Mouse (Mus musculus) embryonic facial prominence, embryonic 14.5 days (tissue): Measurements from ENCODE around the gene Hoxd9. TPM values are rescaled to one million over a fixed set of nuclear protein-coding genes. Genes with fewer than 3 reads are reported as not detected.

Experiments
- ATAC-seq: fragments of 200-750 bp; cut with Nextera tagmentation; 2 replicates; pipeline ENCODE4 v1.8.0; 2017; ENCODE audit warnings: low read depth, moderate number of reproducible peaks, moderate TSS enrichment
- DNase-seq: peaks from one replicate; pipeline ENCODE4 v3.0.0-alpha.2; 2015; ENCODE audit warnings: low spot score
- H3K27ac ChIP-seq: fragments of 300-500 bp; sonication (generic); replicated peaks from 2 replicates; pipeline ENCODE4 v1.5.1; 2014; ENCODE audit warnings: low read depth, mild to moderate bottlenecking, low read length, moderate library complexity
- H3K27me3 ChIP-seq: fragments of 300-500 bp; sonication (generic); replicated peaks from 2 replicates; pipeline ENCODE4 v1.6.1; 2014; ENCODE audit warnings: low read length; ENCODE audit not compliant: control insufficient read depth, insufficient read depth
- H3K36me3 ChIP-seq: fragments of 300-500 bp; sonication (generic); 2 replicates; pipeline ENCODE4 v1.6.1; 2014; ENCODE audit warnings: low read length, mixed read lengths; ENCODE audit not compliant: control insufficient read depth, insufficient read depth
- H3K4me1 ChIP-seq: fragments of 300-500 bp; sonication (generic); 2 replicates; pipeline ENCODE4 v1.6.1; 2014; ENCODE audit warnings: antibody characterized with exemption, low read length; ENCODE audit not compliant: control insufficient read depth, insufficient read depth
- H3K4me2 ChIP-seq: fragments of 300-500 bp; sonication (generic); 2 replicates; pipeline ENCODE4 v1.6.1; 2014; ENCODE audit warnings: low read depth, mild to moderate bottlenecking, low read length, moderate library complexity, mixed read lengths
- H3K4me3 ChIP-seq: fragments of 300-500 bp; sonication (generic); 2 replicates; pipeline ENCODE4 v1.5.1; 2014; ENCODE audit warnings: low read depth, mild to moderate bottlenecking, low read length
- H3K9ac ChIP-seq: fragments of 300-500 bp; sonication (generic); 2 replicates; pipeline ENCODE4 v1.6.1; 2014; ENCODE audit warnings: low read depth, mild to moderate bottlenecking, low read length, moderate library complexity, mixed read lengths
- H3K9me3 ChIP-seq: fragments of 300-500 bp; sonication (generic); 2 replicates; pipeline ENCODE4 v1.6.1; 2016; ENCODE audit warnings: low read length; ENCODE audit not compliant: control insufficient read depth
- WGBS: fragments of 180-500 bp; shearing (Covaris S2); extraction: QIAGEN DNeasy Blood & Tissue Kit; methylation state at CpG from one replicate; pipeline ENCODE4 v1.1.7; 2014; 5-methylcytosine and 5-hydroxymethylcytosine counted together
- polyA plus RNA-seq: library from polyadenylated mRNA; unstranded; fragments of >200 nt; fragmentation: Nextera tagmentation; extraction: Ambion mirVana; gene quantifications from 2 replicates; pipeline ENCODE4 v1.2.1, GENCODE M21; 2014

Gene Hoxd9
- polyA plus RNA-seq, 1 experiment from 2014 or later = 2.0 TPM

DNA sequence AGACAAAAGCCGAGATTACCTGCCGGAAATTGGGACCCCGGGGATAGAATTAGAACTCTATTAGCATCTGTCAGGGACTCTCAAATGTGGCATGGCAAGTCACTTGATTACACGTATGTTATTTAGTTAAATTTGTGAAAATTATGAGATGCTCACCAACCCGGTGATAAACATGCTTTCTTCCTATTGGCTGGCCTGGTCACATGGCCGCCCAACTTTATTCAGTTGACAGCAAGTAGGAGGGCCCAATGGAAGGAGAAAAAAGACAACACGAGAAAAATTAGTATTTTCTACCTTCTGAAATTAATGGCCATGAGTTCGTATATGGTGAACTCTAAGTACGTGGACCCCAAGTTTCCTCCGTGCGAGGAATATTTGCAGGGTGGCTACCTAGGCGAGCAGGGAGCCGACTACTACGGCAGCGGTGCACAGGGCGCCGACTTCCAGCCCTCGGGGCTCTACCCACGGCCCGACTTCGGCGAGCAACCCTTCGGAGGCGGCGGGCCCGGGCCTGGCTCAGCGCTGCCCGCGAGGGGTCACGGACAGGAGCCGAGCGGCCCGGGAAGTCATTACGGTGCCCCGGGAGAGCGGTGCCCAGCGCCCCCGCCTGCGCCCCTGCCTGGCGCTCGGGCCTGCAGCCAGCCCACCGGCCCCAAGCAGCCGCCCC is 29.6 kb downstream of the Hoxd9 start:
- H3K4me2 ChIP-seq = peak overlapping the region; percentile 40
- no peaks in the 10 kb centered on the region for H3K36me3 ChIP-seq

DNA sequence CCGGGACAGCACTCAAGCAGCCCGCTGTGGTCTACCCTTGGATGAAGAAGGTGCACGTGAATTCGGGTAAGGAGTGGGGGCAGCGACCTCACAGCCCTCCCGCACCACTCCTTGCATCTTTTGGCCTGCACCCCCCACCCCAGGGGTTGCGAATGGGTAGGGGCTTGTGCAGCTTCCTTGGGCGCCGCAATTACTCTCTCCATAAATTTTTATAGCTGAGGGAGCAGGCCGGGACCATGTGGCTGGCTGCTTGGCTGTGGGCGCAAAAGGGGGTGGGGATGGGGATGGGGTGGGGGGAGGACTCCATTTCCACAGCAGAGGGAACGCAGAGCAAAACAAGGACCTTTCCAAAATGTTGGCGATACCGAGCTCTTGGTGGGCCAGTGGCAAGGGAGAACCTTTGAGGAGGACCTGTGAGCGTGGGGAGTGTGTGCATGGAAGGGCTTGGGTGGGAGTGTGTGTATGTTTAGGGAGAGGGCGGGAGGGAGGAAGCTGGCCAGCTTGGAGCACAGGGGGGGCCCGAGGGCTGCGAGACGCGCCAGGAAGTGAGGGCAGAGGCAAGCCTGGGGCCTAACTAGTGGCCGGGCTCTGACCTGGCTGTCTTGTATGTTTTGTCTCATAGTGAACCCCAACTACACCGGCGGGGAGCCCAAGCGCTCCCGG is 30.2 kb downstream of the Hoxd9 start:
- 0 out of 2 replicates have a peak, but pooled peaks have one; percentile 34 for ATAC-seq
- Histone ChIP-seq H3K4me1 (0 out of 2 replicates have a peak, but pooled peaks cover 4% of the 10 kb centered on the region), H3K27me3 (peaks cover 99% of the 10 kb centered on the region), H3K4me3 (peak overlapping the region; percentile 29), H3K4me2 (peak overlapping the region; percentile 40), H3K27ac (no peak overlapping the region), H3K36me3 (no peaks in the 10 kb centered on the region), H3K9me3 (no peaks in the 10 kb centered on the region), H3K9ac (no peak overlapping the region)
- no peak for DNase-seq
- WGBS = 5% methylated on average over 22 of the region's 25 CpGs

More for the DNA sequence above, 29.6 kb downstream of the Hoxd9 start:
- ATAC-seq = no peak
- Histone ChIP-seq H3K9me3 (no peaks in the 10 kb centered on the region), H3K9ac (no peak overlapping the region), H3K27ac (no peak overlapping the region), H3K27me3 (peaks cover 99% of the 10 kb centered on the region), H3K4me3 (peak overlapping the region; percentile 29), H3K4me1 (0 out of 2 replicates have a peak, but pooled peaks cover 4% of the 10 kb centered on the region)
- 4% methylated on average over 17 of the region's 43 CpGs for WGBS
- DNase-seq = no peak

- DNase-seq (no peak), ATAC-seq (no peak)
- Histone ChIP-seq H3K27ac (no peak overlapping the region), H3K9me3 (no peaks in the 10 kb centered on the region), H3K27me3 (peaks cover 99% of the 10 kb centered on the region), H3K4me2 (peak overlapping the region; percentile 40; the same call in 1 of the 2 replicates), H3K4me3 (peak overlapping the region; percentile 29; the same call in 1 of the 2 replicates), H3K4me1 (0 out of 2 replicates have a peak, but pooled peaks cover 4% of the 10 kb centered on the region), H3K9ac (no peak overlapping the region), H3K36me3 (no peaks in the 10 kb centered on the region)
- 11% methylated on average over 13 of the region's 13 CpGs for WGBS
Measured at GRCm38 (mm10) chr2:74728303-74728680, 30.8 kb downstream of the Hoxd9 start.

DNA sequence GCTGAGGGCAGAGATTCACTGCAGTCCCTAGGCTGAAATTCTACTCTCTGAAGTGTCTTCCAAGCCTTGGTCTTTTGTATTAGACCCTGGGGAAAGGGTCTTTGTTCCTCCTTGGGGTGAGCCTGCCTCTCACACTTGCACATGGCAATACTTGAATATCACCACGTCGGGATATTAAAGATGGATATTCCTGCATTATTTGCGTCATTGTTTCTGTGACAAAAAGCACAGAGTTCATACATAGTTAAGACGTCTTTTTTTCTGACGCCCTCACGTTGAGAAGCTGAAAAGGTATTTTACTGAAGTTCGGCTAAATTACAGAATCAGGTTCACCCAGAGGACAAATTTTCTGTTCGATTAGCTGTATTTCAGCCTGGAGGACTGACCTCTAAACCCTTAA is 32.8 kb downstream of the Hoxd9 start:
- Histone ChIP-seq H3K9me3 (no peaks in the 10 kb centered on the region), H3K9ac (no peak overlapping the region), H3K4me3 (no peak overlapping the region), H3K36me3 (no peaks in the 10 kb centered on the region), H3K4me1 (0 out of 2 replicates have a peak, but pooled peaks cover 4% of the 10 kb centered on the region), H3K27me3 (peaks cover 97% of the 10 kb centered on the region), H3K27ac (no peak overlapping the region), H3K4me2 (no peak overlapping the region)
- DNase-seq (no peak), ATAC-seq (no peak)
- WGBS = 6% methylated on average over 8 of the region's 8 CpGs

GRCm38 (mm10) chr2:74731055-74731454 is 33.5 kb downstream of the Hoxd9 start:
- H3K4me3 ChIP-seq = no peak overlapping the region
- no peak overlapping the region; the same call in 1 of the 2 replicates for H3K4me2 ChIP-seq
- DNase-seq (no peak), ATAC-seq (no peak)
- no peaks in the 10 kb centered on the region for H3K9me3 ChIP-seq
- no peak overlapping the region for H3K9ac ChIP-seq
- H3K27ac ChIP-seq = no peak overlapping the region
- H3K36me3 ChIP-seq = no peaks in the 10 kb centered on the region
- peaks cover 97% of the 10 kb centered on the region for H3K27me3 ChIP-seq
- peaks cover 4% of the 10 kb centered on the region; the same call in 1 of the 2 replicates for H3K4me1 ChIP-seq

- no peak overlapping the region for H3K9ac ChIP-seq
- no peak overlapping the region for H3K27ac ChIP-seq
- peak overlapping the region; percentile 46; the same call in 1 of the 2 replicates for H3K4me2 ChIP-seq
- H3K9me3 ChIP-seq = no peaks in the 10 kb centered on the region
- H3K4me1 ChIP-seq = peaks cover 1% of the 10 kb centered on the region; the same call in 1 of the 2 replicates
- peak overlapping the region; percentile 28; the same call in 1 of the 2 replicates for H3K4me3 ChIP-seq
- H3K36me3 ChIP-seq = no peaks in the 10 kb centered on the region
- H3K27me3 ChIP-seq = peaks cover 97% of the 10 kb centered on the region
- no peak for DNase-seq
- 5% methylated on average over 9 of the region's 9 CpGs for WGBS
- ATAC-seq = no peak
Measured at GRCm38 (mm10) chr2:74731799-74732512, 34.4 kb downstream of the Hoxd9 start.

DNA sequence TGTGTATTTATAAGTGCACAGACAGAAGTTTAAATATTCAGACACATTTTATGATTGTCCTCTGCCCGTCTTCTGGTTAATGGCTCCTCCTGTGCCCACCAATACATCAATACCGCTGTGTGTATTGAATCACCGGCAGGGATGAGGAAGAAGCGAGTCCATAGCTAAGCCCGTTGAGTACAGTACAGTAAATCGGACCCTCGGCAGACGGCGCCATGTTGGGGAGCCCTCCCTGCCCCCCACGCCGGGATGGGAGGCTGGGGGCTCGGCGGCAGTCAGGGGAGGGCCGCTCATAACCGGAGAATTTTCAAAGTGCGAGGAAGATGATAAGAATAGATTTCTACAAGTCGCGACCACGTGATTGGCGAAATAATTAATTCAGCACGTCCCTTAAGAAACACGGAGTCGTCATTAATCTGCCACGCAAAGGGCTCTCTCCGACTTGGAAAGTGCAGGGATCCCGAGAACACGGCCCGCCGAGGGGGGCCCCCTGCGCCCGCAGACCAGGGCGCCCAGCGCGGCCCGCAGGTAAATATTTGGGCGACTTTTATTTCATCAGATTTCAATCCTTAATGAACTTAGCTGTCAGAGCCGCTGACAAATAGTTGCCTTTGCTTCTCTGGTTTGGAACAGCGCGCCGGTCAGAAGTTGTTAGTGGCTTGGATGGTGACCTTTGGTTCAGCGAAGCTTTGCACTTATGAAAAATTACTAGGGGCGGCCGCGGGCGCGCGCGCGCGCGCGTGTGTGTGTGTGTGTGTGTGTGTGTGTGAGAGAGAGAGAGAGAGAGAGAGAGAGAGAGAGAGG is 35.2 kb downstream of the Hoxd9 start:
- Histone ChIP-seq H3K9me3 (no peaks in the 10 kb centered on the region), H3K4me1 (no peaks in the 10 kb centered on the region; the same call in 1 of the 2 replicates), H3K4me3 (peak overlapping the region; percentile 28), H3K9ac (peak overlapping the region; percentile 19; the same call in 1 of the 2 replicates), H3K27ac (no peak overlapping the region; the same call in none of the 2 replicates), H3K4me2 (peak overlapping the region; percentile 46), H3K36me3 (no peaks in the 10 kb centered on the region), H3K27me3 (peaks cover 97% of the 10 kb centered on the region)
- no peak for ATAC-seq
- WGBS = under 1% methylated on average over 52 of the region's 52 CpGs
- no peak for DNase-seq

DNA sequence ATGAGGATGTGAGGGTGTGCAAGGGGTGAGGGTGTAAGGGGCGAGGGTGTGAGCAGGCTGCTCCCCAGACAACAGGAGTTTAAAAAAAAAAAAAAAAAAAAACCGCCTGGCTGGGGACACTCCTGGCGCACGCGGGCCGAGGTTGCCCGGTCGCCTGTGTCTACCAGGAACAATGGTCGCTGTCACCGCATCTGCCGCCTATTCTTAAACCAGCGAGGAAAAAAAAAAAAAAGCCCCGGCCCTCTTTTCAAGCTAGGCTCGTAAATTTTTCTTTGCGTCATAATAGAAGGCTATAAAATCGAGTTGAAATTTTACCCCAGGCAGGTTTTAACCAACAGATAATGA is 35.8 kb downstream of the Hoxd9 start:
- H3K4me1 ChIP-seq = no peaks in the 10 kb centered on the region; the same call in 1 of the 2 replicates
- H3K4me2 ChIP-seq = peak overlapping the region; percentile 46
- WGBS = 1% methylated on average over 16 of the region's 16 CpGs
- ATAC-seq = no peak
- no peaks in the 10 kb centered on the region for H3K9me3 ChIP-seq
- no peak for DNase-seq
- H3K27me3 ChIP-seq = peaks cover 97% of the 10 kb centered on the region
- no peak overlapping the region; the same call in 1 of the 2 replicates for H3K27ac ChIP-seq
- H3K4me3 ChIP-seq = peak overlapping the region; percentile 28
- H3K36me3 ChIP-seq = no peaks in the 10 kb centered on the region
- peak overlapping the region; percentile 19; the same call in 1 of the 2 replicates for H3K9ac ChIP-seq
